Comparison of ENCODE assay signal across 8 mouse cellular contexts in genomic region chr12:71768471-71768870, GRCm38 (mm10).
DNase-seq lines count a peak whose midpoint lies in the region; ATAC-seq and TF ChIP-seq lines count a peak whose summit lies in the region.

No protein-coding gene starts in this region.

- WGBS in forebrain, embryonic 10.5 days, result 5% methylated on average over 12 of the region's 12 CpGs
- WGBS in heart, embryonic 15.5 days, result 2% methylated on average over 12 of the region's 12 CpGs
- 4% methylated on average over 12 of the region's 12 CpGs for WGBS in liver, embryonic 14.5 days (ENCODE audit: insufficient replicate concordance)
- WGBS in neural tube, embryonic 11.5 days, result 3% methylated on average over 12 of the region's 12 CpGs
- WGBS in stomach, postnatal 0 days, result 2% methylated on average over 12 of the region's 12 CpGs

- H3K27ac ChIP-seq in brown adipose tissue, adult 24 weeks (replicated peaks; ENCODE audit: low read depth, low read length), result no peak overlapping the region
- H3K27ac ChIP-seq in forebrain, embryonic 10.5 days, result no peak overlapping the region
- H3K27ac ChIP-seq in heart, embryonic 15.5 days, result no peak overlapping the region
- no peak overlapping the region for H3K27ac ChIP-seq in liver, embryonic 14.5 days
- H3K27ac ChIP-seq in neural tube, embryonic 11.5 days (ENCODE audit: low read depth, low read length), result no peak overlapping the region
- no peak overlapping the region for H3K27ac ChIP-seq in stomach, postnatal 0 days (replicated peaks)

- H3K36me3 ChIP-seq in forebrain, embryonic 10.5 days (replicated peaks), result no peaks in the 10 kb centered on the region
- H3K36me3 ChIP-seq in heart, embryonic 15.5 days, result no peaks in the 10 kb centered on the region
- no peaks in the 10 kb centered on the region for H3K36me3 ChIP-seq in liver, embryonic 14.5 days (replicated peaks; ENCODE audit: control insufficient read depth, insufficient read depth, low read depth)
- no peaks in the 10 kb centered on the region for H3K36me3 ChIP-seq in neural tube, embryonic 11.5 days (ENCODE audit: control insufficient read depth, insufficient read depth, low read length)
- no peaks in the 10 kb centered on the region for H3K36me3 ChIP-seq in stomach, postnatal 0 days (ENCODE audit: control insufficient read depth, insufficient read depth, low read length)

- no peak for ATAC-seq in heart, embryonic 15.5 days (replicated peaks; ENCODE audit: insufficient number of reproducible peaks, insufficient read depth, low FRiP score, low read depth)
- no peak for ATAC-seq in liver, embryonic 14.5 days (ENCODE audit: insufficient read depth)
- ATAC-seq in neural tube, embryonic 11.5 days (ENCODE audit: insufficient read depth, low FRiP score, low TSS enrichment), result no peak
- ATAC-seq in stomach, postnatal 0 days (ENCODE audit: low FRiP score, low TSS enrichment), result no peak

- no peaks in the 10 kb centered on the region for H3K27me3 ChIP-seq in forebrain, embryonic 10.5 days (ENCODE audit: poor library complexity, severe bottlenecking)
- H3K27me3 ChIP-seq in heart, embryonic 15.5 days, result no peaks in the 10 kb centered on the region
- no peaks in the 10 kb centered on the region for H3K27me3 ChIP-seq in liver, embryonic 14.5 days (ENCODE audit: control insufficient read depth, insufficient read depth, low read length)
- no peaks in the 10 kb centered on the region for H3K27me3 ChIP-seq in neural tube, embryonic 11.5 days (ENCODE audit: control insufficient read depth, insufficient read depth, low read length)
- no peaks in the 10 kb centered on the region for H3K27me3 ChIP-seq in stomach, postnatal 0 days (ENCODE audit: control insufficient read depth, insufficient read depth, low read length)

- H3K4me1 ChIP-seq in brown adipose tissue, adult 24 weeks (ENCODE audit: control insufficient read depth, insufficient read depth, insufficient read length, low read length), result no peaks in the 10 kb centered on the region
- peaks cover 13% of the 10 kb centered on the region for H3K4me1 ChIP-seq in forebrain, embryonic 10.5 days
- 0 out of 2 replicates have a peak, but pooled peaks cover 4% of the 10 kb centered on the region for H3K4me1 ChIP-seq in heart, embryonic 15.5 days (replicated peaks)
- H3K4me1 ChIP-seq in liver, embryonic 14.5 days (replicated peaks; ENCODE audit: control insufficient read depth in 2 of 2, insufficient read depth in 2 of 2, low read length in 1 of 2), result no peaks in the 10 kb centered on the region
- H3K4me1 ChIP-seq in neural tube, embryonic 11.5 days (ENCODE audit: control insufficient read depth, insufficient read depth, low read length), result no peaks in the 10 kb centered on the region
- no peaks in the 10 kb centered on the region for H3K4me1 ChIP-seq in stomach, postnatal 0 days (replicated peaks; ENCODE audit: control insufficient read depth, insufficient read depth)

- no peak for TF ChIP-seq EP300 in liver, embryonic 14.5 days (IDR thresholded peaks at IDR 0.05; ENCODE audit: low read depth)
- no peak for TF ChIP-seq EP300 in stomach, postnatal 0 days (optimal IDR thresholded peaks at IDR 0.05)

- peak overlapping the region; percentile 71 for H3K4me2 ChIP-seq in heart, embryonic 15.5 days
- peak overlapping the region; percentile 42 for H3K4me2 ChIP-seq in liver, embryonic 14.5 days (ENCODE audit: low read depth)
- H3K4me2 ChIP-seq in neural tube, embryonic 11.5 days (ENCODE audit: low read depth), result peak overlapping the region; percentile 27
- H3K4me2 ChIP-seq in stomach, postnatal 0 days (replicated peaks; ENCODE audit: low read depth), result peak overlapping the region; percentile 51

- DNase-seq in CD4-positive helper T cell, adult 2 months (ENCODE audit: low read depth, low spot score), result peak; percentile 52
- DNase-seq in forebrain, embryonic 10.5 days (ENCODE audit: extremely low spot score, low spot score), result peak; percentile 71
- peak; percentile 84 for DNase-seq in kidney, postnatal 14 days
- DNase-seq in liver, embryonic 14.5 days (ENCODE audit: low read depth in 3 of 3, low spot score in 3 of 3), result peak; percentile 34 to 47 (median 35)
- DNase-seq in neural tube, embryonic 11.5 days (ENCODE audit: low spot score), result peak; percentile 83
- peak; percentile 78 for DNase-seq in stomach, postnatal 0 days (ENCODE audit: low spot score)

- H3K9ac ChIP-seq in heart, embryonic 15.5 days, result peak overlapping the region; percentile 44; the same call in 1 of the 2 replicates
- no peak overlapping the region for H3K9ac ChIP-seq in liver, embryonic 14.5 days (replicated peaks)
- no peak overlapping the region for H3K9ac ChIP-seq in neural tube, embryonic 11.5 days (ENCODE audit: low read length)
- H3K9ac ChIP-seq in stomach, postnatal 0 days (ENCODE audit: low read length), result no peak overlapping the region

- TF ChIP-seq CTCF in liver, embryonic 14.5 days (IDR thresholded peaks at IDR 0.05; ENCODE audit: low read depth), result peak; percentile 87
- TF ChIP-seq CTCF in stomach, postnatal 0 days (IDR thresholded peaks at IDR 0.05; ENCODE audit: low read depth), result peak; percentile 93

- peak overlapping the region; percentile 44 for H3K4me3 ChIP-seq in brown adipose tissue, adult 24 weeks (ENCODE audit: insufficient read depth, low read depth, low read length)
- H3K4me3 ChIP-seq in forebrain, embryonic 10.5 days, result peak overlapping the region; percentile 40
- peak overlapping the region; percentile 42 for H3K4me3 ChIP-seq in heart, embryonic 15.5 days
- H3K4me3 ChIP-seq in liver, embryonic 14.5 days (ENCODE audit: insufficient read depth in 1 of 2, low read depth in 2 of 2, low read length in 2 of 2), result peak overlapping the region in 1 of 2 experiments; percentile 5; a peak in 1 of 4 replicates
- no peak overlapping the region for H3K4me3 ChIP-seq in neural tube, embryonic 11.5 days (ENCODE audit: low read depth, low read length)
- peak overlapping the region; percentile 18; the same call in 1 of the 2 replicates for H3K4me3 ChIP-seq in stomach, postnatal 0 days (ENCODE audit: low read depth, low read length)

- no peaks in the 10 kb centered on the region for H3K9me3 ChIP-seq in forebrain, embryonic 10.5 days
- H3K9me3 ChIP-seq in heart, embryonic 15.5 days (replicated peaks), result no peaks in the 10 kb centered on the region
- no peaks in the 10 kb centered on the region for H3K9me3 ChIP-seq in liver, embryonic 14.5 days (ENCODE audit: control insufficient read depth, low read length)
- no peaks in the 10 kb centered on the region for H3K9me3 ChIP-seq in neural tube, embryonic 11.5 days (ENCODE audit: control insufficient read depth, low read length)
- H3K9me3 ChIP-seq in stomach, postnatal 0 days (ENCODE audit: control insufficient read depth, low read length), result no peaks in the 10 kb centered on the region
